Mouse (Mus musculus) testis, adult 2 months (tissue): ENCODE results near the gene Slc10a7. TPM values are rescaled to one million over a fixed set of nuclear protein-coding genes. Genes with fewer than 3 reads are reported as not detected.
A peak's percentile ranks its signal among the peaks of the same experiment; 100 is the strongest.

Experiments
- H3K27ac ChIP-seq: fragments of 200-500 bp; 2 replicates; pipeline ENCODE4 v1.5.1; 2012; ENCODE audit warnings: low read depth, low read length; ENCODE audit not compliant: control insufficient read depth, insufficient read depth
- H3K27me3 ChIP-seq: fragments of 200-500 bp; 2 replicates; pipeline ENCODE4 v1.6.1; 2012; ENCODE audit warnings: mild to moderate bottlenecking, low read length, moderate library complexity; ENCODE audit not compliant: control insufficient read depth, insufficient read depth
- H3K36me3 ChIP-seq: fragments of 200-500 bp; 2 replicates; pipeline ENCODE4 v1.6.1; 2012; ENCODE audit warnings: mild to moderate bottlenecking, low read length; ENCODE audit not compliant: control insufficient read depth, insufficient read depth
- H3K4me1 ChIP-seq: fragments of 200-500 bp; 2 replicates; pipeline ENCODE4 v1.6.1; 2012; ENCODE audit warnings: low read length; ENCODE audit not compliant: control insufficient read depth, insufficient read depth
- H3K4me3 ChIP-seq: fragments of 200-500 bp; 2 replicates; pipeline ENCODE4 v1.5.1; 2012; ENCODE audit warnings: low read depth, mild to moderate bottlenecking, low read length, moderate library complexity, mixed read lengths; ENCODE audit not compliant: control insufficient read depth
- CTCF ChIP-seq: fragments of 200-500 bp; IDR thresholded peaks from 2 replicates; pipeline ENCODE4 v1.5.1; 2012; ENCODE audit warnings: low read depth, mild to moderate bottlenecking, inconsistent platforms, low read length, moderate library complexity; ENCODE audit not compliant: control insufficient read depth, insufficient read depth, insufficient replicate concordance
- POLR2A ChIP-seq: fragments of 200-500 bp; IDR thresholded peaks from 2 replicates; pipeline ENCODE4 v1.6.1; 2012; ENCODE audit warnings: low read depth, mild to moderate bottlenecking, inconsistent platforms, low read length, moderate library complexity; ENCODE audit not compliant: control insufficient read depth
- polyA plus RNA-seq: library from polyadenylated mRNA; depleted of rRNA; stranded (reverse); fragments of >200 nt; gene quantifications from 2 replicates; pipeline ENCODE4 v1.2.3, GENCODE M21; 2012

Slc10a7 gene
- polyA plus RNA-seq, 1 experiment = 10.8 TPM

GRCm38 (mm10) chr8:78549971-78550751, 41.0 kb downstream of the Slc10a7 start:
- H3K27ac ChIP-seq = no peak overlapping the region
- TF ChIP-seq CTCF (no peak), POLR2A (no peak)
- H3K4me3 ChIP-seq = no peak overlapping the region
- H3K27me3 ChIP-seq = no peaks in the 10 kb centered on the region
- H3K4me1 ChIP-seq = peaks cover 3% of the 10 kb centered on the region; the same call in 1 of the 2 replicates
- no peaks in the 10 kb centered on the region for H3K36me3 ChIP-seq

- H3K27me3 ChIP-seq = no peaks in the 10 kb centered on the region
- H3K4me1 ChIP-seq = no peaks in the 10 kb centered on the region
- no peak overlapping the region for H3K27ac ChIP-seq
- no peak for TF ChIP-seq POLR2A
- TF ChIP-seq CTCF = no peak
- H3K36me3 ChIP-seq = no peaks in the 10 kb centered on the region
- no peak overlapping the region for H3K4me3 ChIP-seq
Measured at GRCm38 (mm10) chr8:78550752-78551134, 41.6 kb downstream of the Slc10a7 start.

GRCm38 (mm10) chr8:78555817-78556216, 46.7 kb downstream of the Slc10a7 start:
- H3K36me3 ChIP-seq = no peaks in the 10 kb centered on the region
- H3K4me1 ChIP-seq = no peaks in the 10 kb centered on the region
- no peaks in the 10 kb centered on the region for H3K27me3 ChIP-seq
- H3K27ac ChIP-seq = no peak overlapping the region
- no peak overlapping the region for H3K4me3 ChIP-seq
- TF ChIP-seq POLR2A = no peak
- no peak for TF ChIP-seq CTCF

- H3K36me3 ChIP-seq = no peaks in the 10 kb centered on the region
- no peaks in the 10 kb centered on the region for H3K4me1 ChIP-seq
- H3K4me3 ChIP-seq = no peak overlapping the region
- no peak for TF ChIP-seq POLR2A
- TF ChIP-seq CTCF = no peak
- no peaks in the 10 kb centered on the region for H3K27me3 ChIP-seq
- H3K27ac ChIP-seq = no peak overlapping the region
Measured at GRCm38 (mm10) chr8:78556773-78557434, 47.8 kb downstream of the Slc10a7 start.

- no peak overlapping the region for H3K4me3 ChIP-seq
- TF ChIP-seq CTCF = peak; percentile 55; the same call in 1 of the 2 replicates
- TF ChIP-seq POLR2A = no peak
- H3K27ac ChIP-seq = no peak overlapping the region
- H3K4me1 ChIP-seq = no peaks in the 10 kb centered on the region
- peaks cover 1% of the 10 kb centered on the region; the same call in 1 of the 2 replicates for H3K36me3 ChIP-seq
- H3K27me3 ChIP-seq = no peaks in the 10 kb centered on the region
Measured at GRCm38 (mm10) chr8:78561620-78562019, 52.5 kb downstream of the Slc10a7 start.

GRCm38 (mm10) chr8:78563466-78564058, 54.4 kb downstream of the Slc10a7 start:
- no peak overlapping the region for H3K27ac ChIP-seq
- no peak overlapping the region for H3K4me3 ChIP-seq
- H3K36me3 ChIP-seq = peaks cover 1% of the 10 kb centered on the region; the same call in 1 of the 2 replicates
- TF ChIP-seq POLR2A = no peak
- TF ChIP-seq CTCF = no peak
- no peaks in the 10 kb centered on the region for H3K27me3 ChIP-seq
- H3K4me1 ChIP-seq = no peaks in the 10 kb centered on the region

- Histone ChIP-seq H3K4me3 (no peak overlapping the region), H3K4me1 (no peaks in the 10 kb centered on the region), H3K27me3 (no peaks in the 10 kb centered on the region), H3K36me3 (peaks cover 1% of the 10 kb centered on the region; the same call in 1 of the 2 replicates), H3K27ac (no peak overlapping the region)
- TF ChIP-seq POLR2A = no peak
- TF ChIP-seq CTCF = no peak
Measured at GRCm38 (mm10) chr8:78564200-78564599, 55.1 kb downstream of the Slc10a7 start.
